Mouse (Mus musculus): Measurements from ENCODE around the gene Ric8b. TPM values are rescaled to one million over a fixed set of nuclear protein-coding genes. Genes with fewer than 3 reads are reported as not detected.
A peak's percentile ranks its signal among the peaks of the same experiment; 100 is the strongest.

Gene Ric8b
- total RNA-seq (2022), result 10 to 100 TPM; 36.0 to 50.3 (median 38.3) TPM

- DNase-seq (ENCODE audit: low spot score in 2 of 2), result peak; percentile 92
Measured at GRCm38 (mm10) chr10:84916810-84917730, at the start of gene Ric8b. TSS of gene Ric8b (plus strand) at chr10:84917616.

- no peak for DNase-seq (ENCODE audit: low spot score in 2 of 2)
Measured at GRCm38 (mm10) chr10:84871285-84871684, 46.1 kb upstream of the Ric8b start.

- DNase-seq (ENCODE audit: low spot score in 2 of 2), result no peak
Measured at GRCm38 (mm10) chr10:84871921-84872320, 45.5 kb upstream of the Ric8b start.

GRCm38 (mm10) chr10:84879823-84880571 lies 37.4 kb upstream of the Ric8b start:
- DNase-seq (ENCODE audit: low spot score in 2 of 2), result no peak

- no peak for DNase-seq (ENCODE audit: low spot score in 2 of 2)
Measured at GRCm38 (mm10) chr10:84882528-84882927, 34.9 kb upstream of the Ric8b start.

- DNase-seq (ENCODE audit: low spot score in 2 of 2), result peak; percentile 31 to 36
Measured at GRCm38 (mm10) chr10:84885341-84885884, 32.0 kb upstream of the Ric8b start.

GRCm38 (mm10) chr10:84886221-84886627 lies 31.2 kb upstream of the Ric8b start:
- no peak for DNase-seq (ENCODE audit: low spot score in 2 of 2)

- DNase-seq (ENCODE audit: low spot score in 2 of 2), result no peak
Measured at GRCm38 (mm10) chr10:84886785-84887184, 30.6 kb upstream of the Ric8b start.

GRCm38 (mm10) chr10:84889096-84889846 lies 28.1 kb upstream of the Ric8b start:
- no peak for DNase-seq (ENCODE audit: low spot score in 2 of 2)

GRCm38 (mm10) chr10:84895810-84896358 lies 21.5 kb upstream of the Ric8b start:
- no peak for DNase-seq (ENCODE audit: low spot score in 2 of 2)

- no peak for DNase-seq (ENCODE audit: low spot score in 2 of 2)
Measured at GRCm38 (mm10) chr10:84896941-84897930, 20.2 kb upstream of the Ric8b start.

GRCm38 (mm10) chr10:84898144-84898979 lies 19.1 kb upstream of the Ric8b start:
- DNase-seq (ENCODE audit: low spot score in 2 of 2), result no peak

GRCm38 (mm10) chr10:84901676-84902075 lies 15.7 kb upstream of the Ric8b start:
- DNase-seq (ENCODE audit: low spot score in 2 of 2), result no peak

- DNase-seq (ENCODE audit: low spot score in 2 of 2), result no peak
Measured at GRCm38 (mm10) chr10:84902213-84902612, 15.2 kb upstream of the Ric8b start.

- DNase-seq (ENCODE audit: low spot score in 2 of 2), result no peak
Measured at GRCm38 (mm10) chr10:84903307-84903706, 14.1 kb upstream of the Ric8b start.

- DNase-seq (ENCODE audit: low spot score in 2 of 2), result no peak
Measured at GRCm38 (mm10) chr10:84903742-84904141, 13.7 kb upstream of the Ric8b start.

- DNase-seq (ENCODE audit: low spot score in 2 of 2), result no peak
Measured at GRCm38 (mm10) chr10:84906895-84907294, 10.5 kb upstream of the Ric8b start.

GRCm38 (mm10) chr10:84908006-84908405 lies 9.4 kb upstream of the Ric8b start:
- no peak for DNase-seq (ENCODE audit: low spot score in 2 of 2)

GRCm38 (mm10) chr10:84908471-84908870 lies 8.9 kb upstream of the Ric8b start:
- no peak for DNase-seq (ENCODE audit: low spot score in 2 of 2)

All from gastrocnemius, adult 8-10 months (tissue).